Mouse (Mus musculus) cortical plate, adult 2 months (tissue): ENCODE results near the gene Ripk3. TPM values are rescaled to one million over a fixed set of nuclear protein-coding genes. Genes with fewer than 3 reads are reported as not detected.

Experiments
- H3K27ac ChIP-seq: fragments of 200-500 bp; 2 replicates; pipeline ENCODE4 v1.5.1; 2012; ENCODE audit warnings: low read length, control low read depth, inconsistent platforms; ENCODE audit not compliant: insufficient read depth
- H3K4me1 ChIP-seq: fragments of 200-500 bp; 2 replicates; pipeline ENCODE4 v1.6.1; 2011; ENCODE audit warnings: low read length; ENCODE audit not compliant: control insufficient read depth, insufficient read depth
- H3K4me3 ChIP-seq: fragments of 200-500 bp; 2 replicates; pipeline ENCODE4 v1.5.1; 2011; ENCODE audit warnings: mild to moderate bottlenecking, low read length, control low read depth; ENCODE audit not compliant: insufficient read depth
- CTCF ChIP-seq: fragments of 200-500 bp; IDR thresholded peaks from 2 replicates; pipeline ENCODE4 v1.5.1; 2011; ENCODE audit warnings: mild to moderate bottlenecking, control low read depth, low read length; ENCODE audit not compliant: insufficient read depth; ENCODE audit errors: extremely low read depth
- POLR2A ChIP-seq: fragments of 200-500 bp; IDR thresholded peaks from 2 replicates; pipeline ENCODE4 v1.6.1; 2011; ENCODE audit warnings: mild to moderate bottlenecking, low read length, control low read depth; ENCODE audit not compliant: insufficient read depth; ENCODE audit errors: extremely low read depth
- polyA plus RNA-seq: library from polyadenylated mRNA; depleted of rRNA; stranded (reverse); fragments of >200 nt; gene quantifications from 2 replicates; pipeline ENCODE4 v1.2.3, GENCODE M21; 2012

Ripk3 gene
- polyA plus RNA-seq, 1 experiment: 1.0 TPM

- Histone ChIP-seq H3K4me1 (no peaks in the 10 kb centered on the region), H3K27ac (no peak overlapping the region), H3K4me3 (no peak overlapping the region)
- TF ChIP-seq POLR2A (no peak), CTCF (no peak)
These were observed 9.0 kb downstream of the Ripk3 start for GRCm38 (mm10) chr14:55779656-55780055.

GRCm38 (mm10) chr14:55778686-55779085 is 10.0 kb downstream of the Ripk3 start:
- TF ChIP-seq CTCF: no peak
- no peak for TF ChIP-seq POLR2A
- H3K27ac ChIP-seq: no peak overlapping the region
- no peak overlapping the region for H3K4me3 ChIP-seq
- no peaks in the 10 kb centered on the region for H3K4me1 ChIP-seq

- TF ChIP-seq CTCF: no peak
- TF ChIP-seq POLR2A: no peak
- H3K4me1 ChIP-seq: no peaks in the 10 kb centered on the region
These were observed 10.9 kb downstream of the Ripk3 start for GRCm38 (mm10) chr14:55777806-55778205.

DNA sequence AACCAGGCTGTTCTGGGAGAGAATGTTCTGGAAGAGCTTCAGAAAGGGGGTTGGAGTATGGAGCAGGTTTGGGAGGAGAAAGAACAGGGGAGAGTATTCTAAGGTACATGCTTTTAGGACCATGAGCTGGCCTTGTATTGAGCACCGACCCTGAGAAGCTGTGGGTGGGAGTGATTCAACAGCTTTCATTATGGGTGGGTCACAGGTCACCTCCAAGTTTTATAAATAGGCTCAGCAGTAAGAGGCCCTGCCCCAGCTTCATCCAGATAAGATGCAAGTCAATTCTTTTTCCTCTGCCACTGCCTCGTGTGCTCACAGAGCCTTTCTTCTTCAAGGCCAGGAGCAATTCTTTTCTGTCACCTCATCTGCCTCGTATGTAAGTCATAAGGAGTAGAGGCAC is 11.5 kb downstream of the Ripk3 start:
- Histone ChIP-seq H3K4me3 (no peak overlapping the region), H3K27ac (no peak overlapping the region), H3K4me1 (no peaks in the 10 kb centered on the region)
- TF ChIP-seq CTCF: no peak

More at GRCm38 (mm10) chr14:55777806-55778205, 10.9 kb downstream of the Ripk3 start:
- Histone ChIP-seq H3K27ac (no peak overlapping the region; the same call in 1 of the 2 replicates), H3K4me3 (no peak overlapping the region)

- H3K27ac ChIP-seq: no peak overlapping the region
- TF ChIP-seq CTCF: no peak
- TF ChIP-seq POLR2A: no peak
- no peaks in the 10 kb centered on the region for H3K4me1 ChIP-seq
- no peak overlapping the region for H3K4me3 ChIP-seq
These were observed 12.0 kb downstream of the Ripk3 start for GRCm38 (mm10) chr14:55776711-55777110.

GRCm38 (mm10) chr14:55769087-55769703 is 19.5 kb downstream of the Ripk3 start:
- TF ChIP-seq CTCF (no peak), POLR2A (no peak)
- Histone ChIP-seq H3K4me1 (no peaks in the 10 kb centered on the region), H3K27ac (no peak overlapping the region), H3K4me3 (no peak overlapping the region)

DNA sequence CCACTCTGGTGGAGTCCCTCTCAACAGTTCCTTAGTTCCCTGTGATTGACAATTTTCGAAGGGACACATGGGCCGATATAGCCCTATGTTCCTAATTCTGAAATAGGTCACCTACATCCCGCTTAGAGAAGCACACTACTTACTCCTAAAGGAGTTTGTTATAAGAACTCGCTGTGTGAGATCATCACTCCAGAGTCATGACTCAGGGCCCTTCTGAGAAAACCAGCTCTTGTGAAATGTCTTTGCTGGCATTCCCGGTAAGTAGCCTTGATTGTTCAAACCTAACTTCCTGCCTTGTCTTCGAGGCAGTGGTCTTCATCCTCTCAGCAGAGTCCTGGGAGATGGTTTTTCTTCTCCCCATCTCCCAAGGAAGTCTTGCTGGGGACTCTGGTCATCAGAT is 20.1 kb downstream of the Ripk3 start:
- no peak for TF ChIP-seq POLR2A
- TF ChIP-seq CTCF: no peak
- Histone ChIP-seq H3K4me1 (no peaks in the 10 kb centered on the region), H3K27ac (no peak overlapping the region), H3K4me3 (no peak overlapping the region)

DNA sequence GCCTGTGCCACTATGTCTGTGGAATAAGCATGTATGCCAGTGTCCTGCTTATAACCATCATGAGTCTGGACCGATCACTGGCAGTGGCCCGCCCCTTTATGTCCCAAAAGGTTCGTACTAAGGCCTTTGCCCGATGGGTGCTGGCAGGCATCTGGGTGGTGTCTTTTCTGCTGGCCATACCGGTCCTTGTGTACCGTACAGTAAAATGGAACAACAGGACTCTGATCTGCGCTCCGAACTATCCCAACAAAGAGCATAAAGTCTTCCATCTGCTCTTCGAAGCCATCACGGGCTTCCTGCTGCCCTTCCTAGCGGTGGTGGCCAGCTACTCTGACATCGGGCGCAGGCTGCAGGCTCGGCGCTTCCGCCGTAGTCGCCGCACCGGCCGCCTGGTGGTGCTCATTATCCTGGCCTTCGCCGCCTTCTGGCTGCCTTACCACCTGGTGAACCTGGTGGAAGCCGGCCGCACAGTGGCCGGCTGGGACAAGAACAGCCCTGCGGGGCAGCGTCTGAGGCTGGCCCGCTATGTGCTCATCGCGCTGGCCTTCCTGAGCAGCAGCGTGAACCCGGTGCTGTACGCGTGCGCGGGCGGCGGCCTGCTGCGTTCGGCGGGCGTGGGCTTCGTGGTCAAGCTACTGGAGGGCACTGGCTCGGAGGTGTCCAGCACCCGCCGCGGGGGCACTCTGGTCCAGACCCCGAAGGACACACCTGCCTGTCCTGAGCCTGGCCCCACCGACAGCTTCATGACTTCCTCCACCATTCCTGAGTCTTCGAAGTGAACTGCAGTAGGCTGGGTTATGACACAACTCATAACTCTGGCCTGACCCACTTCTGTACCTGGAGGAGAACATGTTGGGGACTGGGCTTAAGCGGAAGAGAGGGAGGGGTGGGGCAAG is 20.9 kb downstream of the Ripk3 start:
- H3K4me1 ChIP-seq: no peaks in the 10 kb centered on the region
- 0 out of 2 replicates have a peak overlapping the region, but pooled peaks have one; percentile 8 for H3K4me3 ChIP-seq
- no peak for TF ChIP-seq CTCF
- no peak for TF ChIP-seq POLR2A
- no peak overlapping the region for H3K27ac ChIP-seq

- no peak within 1 kb of the TSS for H3K4me3 ChIP-seq
- TF ChIP-seq CTCF: no peak
- TF ChIP-seq POLR2A: no peak
- H3K27ac ChIP-seq: no peak within 1 kb of the TSS
- no peaks in the 10 kb centered on the region for H3K4me1 ChIP-seq
These were observed 23.0 kb downstream of the Ripk3 start, which contains the start of gene Ltb4r1 for GRCm38 (mm10) chr14:55765696-55766095. TSS of gene Ltb4r1 (plus strand) at chr14:55765962.

- Histone ChIP-seq H3K4me1 (no peaks in the 10 kb centered on the region), H3K4me3 (no peak overlapping the region), H3K27ac (no peak overlapping the region)
- no peak for TF ChIP-seq CTCF
- no peak for TF ChIP-seq POLR2A
These were observed 25.5 kb downstream of the Ripk3 start for GRCm38 (mm10) chr14:55763166-55763565.
